ENCODE assay signal across 7 mouse cellular contexts in genomic region chr9:96196636-96197181, GRCm38 (mm10). TPM values are rescaled to one million over a fixed set of nuclear protein-coding genes. Genes with fewer than 3 reads are reported as not detected.
A peak's percentile ranks its signal among the peaks of the same experiment; 100 is the strongest.
DNase-seq lines count a peak whose midpoint lies in the region; ATAC-seq and TF ChIP-seq lines count a peak whose summit lies in the region.

No protein-coding gene starts in this region.

- 0% methylated on average over 20 of the region's 20 CpGs for WGBS in hindbrain, postnatal 0 days
- WGBS in small intestine, adult 2 months: under 1% methylated on average over 20 of the region's 20 CpGs

- H3K36me3 ChIP-seq in hindbrain, postnatal 0 days (ENCODE audit: insufficient read depth, low read length): no peaks in the 10 kb centered on the region
- peaks cover 1% of the 10 kb centered on the region; the same call in 1 of the 2 replicates for H3K36me3 ChIP-seq in small intestine, adult 2 months (ENCODE audit: control insufficient read depth, insufficient read depth, low read length)

- peak overlapping the region; percentile 67 for H3K9ac ChIP-seq in hindbrain, postnatal 0 days (replicated peaks; ENCODE audit: low read length)

- peak; percentile 61 to 70 for DNase-seq in cerebellum, postnatal 25 days
- DNase-seq in frontal cortex, postnatal 25 days (ENCODE audit: low spot score in 2 of 2): peak; percentile 16 to 37
- peak; percentile 62 for DNase-seq in hindbrain, postnatal 0 days (ENCODE audit: low spot score)
- peak; percentile 65 to 71 for DNase-seq in left cerebral cortex, postnatal 36 days (ENCODE audit: low spot score in 2 of 2)
- peak; percentile 57 for DNase-seq in mesoderm, embryonic 11.5 days (ENCODE audit: low read depth, low spot score)

- H3K4me3 ChIP-seq in hindbrain, postnatal 0 days (ENCODE audit: low read length): peak overlapping the region; percentile 84
- H3K4me3 ChIP-seq in small intestine, adult 2 months (ENCODE audit: low read depth, low read length): peak overlapping the region; percentile 93

- intact Hi-C loops in left cerebral cortex, postnatal 36 days (cut with DNase I): no loop called here

- H3K9me3 ChIP-seq in hindbrain, postnatal 0 days (ENCODE audit: low read length): no peaks in the 10 kb centered on the region

- peak; percentile 25 for ATAC-seq in activated CD4-positive, CD25-positive, alpha-beta regulatory T cell, adult 4 months
- ATAC-seq in hindbrain, postnatal 0 days: peak; percentile 41

- H3K27me3 ChIP-seq in hindbrain, postnatal 0 days (ENCODE audit: insufficient read depth, low read length): no peaks in the 10 kb centered on the region
- H3K27me3 ChIP-seq in small intestine, adult 2 months (ENCODE audit: control insufficient read depth, insufficient read depth, low read length): no peaks in the 10 kb centered on the region

- peak overlapping the region; percentile 99 for H3K4me2 ChIP-seq in hindbrain, postnatal 0 days (ENCODE audit: low read depth, low read length)

- TF ChIP-seq CTCF in hindbrain, postnatal 0 days (IDR thresholded peaks at IDR 0.05; ENCODE audit: low read depth): peak; percentile 58
- TF ChIP-seq CTCF in small intestine, adult 2 months (IDR thresholded peaks at IDR 0.05; ENCODE audit: extremely low read depth, insufficient read length, insufficient replicate concordance, low read depth, low read length): peak; percentile 16; the same call in 1 of the 2 replicates

- no peaks in the 10 kb centered on the region for H3K4me1 ChIP-seq in hindbrain, postnatal 0 days (ENCODE audit: insufficient read depth, low read length)
- H3K4me1 ChIP-seq in small intestine, adult 2 months (ENCODE audit: control insufficient read depth, insufficient read depth, insufficient read length, low read length): peaks cover 3% of the 10 kb centered on the region; the same call in 1 of the 2 replicates

- TF ChIP-seq POLR2A in small intestine, adult 2 months (IDR thresholded peaks at IDR 0.05; ENCODE audit: low read depth, low read length): peak; percentile 15; the same call in 1 of the 2 replicates

- peak overlapping the region; percentile 74; the same call in 1 of the 2 replicates for H3K27ac ChIP-seq in hindbrain, postnatal 0 days
- peak overlapping the region; percentile 91 for H3K27ac ChIP-seq in small intestine, adult 2 months (ENCODE audit: insufficient read depth, low read depth, low read length)

RNA-seq across cellular contexts. Expression of gene Tfdp2, which starts 0.6 kb away (rescaled TPM):
- 10 to 100 TPM in 1 of 2 experiments, 1 to 10 TPM in 1; 9.0 to 11.5 TPM for polyA plus RNA-seq in activated CD4-positive, CD25-positive, alpha-beta regulatory T cell, adult 4 months (2017; shearing (Covaris generic))
- total RNA-seq in hindbrain, postnatal 0 days (2014; rRNA removed): 15.6 and 32.1 TPM in 2 replicates
- 19.6 and 21.1 TPM in 2 replicates for polyA plus RNA-seq in hindbrain, postnatal 0 days (2015; fragmentation: Nextera tagmentation; extraction: Ambion mirVana)
- total RNA-seq in left cerebral cortex, postnatal 36 days (2021): 10 to 100 TPM; 27.3 to 32.4 TPM
- 8.5 and 23.9 TPM in 2 replicates for polyA plus RNA-seq in small intestine, adult 2 months (2012; rRNA removed)

Comparison
In these comparisons a context has a peak if more than half of its experiments do, and no peak if none do; other contexts are left out.
1. Peak in every context shown above with its lines: DNase-seq, ATAC-seq, H3K4me3 ChIP-seq and H3K27ac ChIP-seq.